In genomic region chr12:99174979-99175621, GRCm38 (mm10) we compare ENCODE assay signal across 20 mouse cellular contexts.
DNase-seq lines count a peak whose midpoint lies in the region; ATAC-seq and TF ChIP-seq lines count a peak whose summit lies in the region.
"Had no signal": no experiment of that assay in that cellular context is flagged by ENCODE, and none has a peak within 500 bp of the region (broad histone marks: within the 10 kb centered on the region; RNA-seq: fewer than 3 reads in every experiment).

No protein-coding gene starts in this region.

- ATAC-seq in forebrain, embryonic 13.5 days = peak; percentile 73; the same call in 1 of the 2 replicates
- no peak for ATAC-seq in kidney, postnatal 0 days (replicated peaks; ENCODE audit: low FRiP score, low read depth)
- ATAC-seq in midbrain, embryonic 12.5 days (ENCODE audit: low FRiP score, low read depth) = peak; percentile 69; the same call in 1 of the 2 replicates
- ATAC-seq: liver, embryonic 12.5 days had no signal

- WGBS in forebrain, embryonic 13.5 days = 37% methylated on average over 11 of the region's 11 CpGs
- 75% methylated on average over 11 of the region's 11 CpGs for WGBS in forebrain, embryonic 10.5 days
- 64% methylated on average over 11 of the region's 11 CpGs for WGBS in kidney, postnatal 0 days
- WGBS in midbrain, embryonic 12.5 days = 48% methylated on average over 11 of the region's 11 CpGs

- DNase-seq in forebrain, embryonic 10.5 days (ENCODE audit: extremely low spot score, low spot score) = no peak
- DNase-seq in kidney, postnatal 0 days (ENCODE audit: low spot score) = peak; percentile 32
- DNase-seq in kidney, adult 8-10 months = no peak
- peak; percentile 89 for DNase-seq in brain, embryonic 14.5 days (ENCODE audit: low read depth)
- no peak for DNase-seq in spleen, postnatal 4 days (ENCODE audit: low spot score in 2 of 2)
- no peak for DNase-seq in adrenal gland, postnatal 10 days
- DNase-seq: adrenal gland, adult 2 months; cerebellum, adult 11-12 months; gastrocnemius, postnatal 25 days; kidney, adult 9 months; layer of hippocampus, postnatal 36 days; lung, postnatal 14 days; right cerebral cortex, adult 18-20 months; thymus, adult 18-20 months had no signal

- no peaks in the 10 kb centered on the region for H3K27me3 ChIP-seq in forebrain, embryonic 13.5 days
- H3K27me3 ChIP-seq in forebrain, embryonic 10.5 days (ENCODE audit: poor library complexity, severe bottlenecking) = no peaks in the 10 kb centered on the region
- no peaks in the 10 kb centered on the region for H3K27me3 ChIP-seq in kidney, postnatal 0 days (ENCODE audit: insufficient read depth, low read length)
- no peaks in the 10 kb centered on the region; the same call in 1 of the 2 replicates for H3K27me3 ChIP-seq in midbrain, embryonic 12.5 days
- H3K27me3 ChIP-seq: CH12.LX; liver, embryonic 12.5 days had no signal

- no peaks in the 10 kb centered on the region for H3K36me3 ChIP-seq in forebrain, embryonic 13.5 days (ENCODE audit: poor library complexity, severe bottlenecking)
- H3K36me3 ChIP-seq in forebrain, embryonic 10.5 days (replicated peaks) = no peaks in the 10 kb centered on the region
- H3K36me3 ChIP-seq in kidney, postnatal 0 days (ENCODE audit: insufficient read depth, low read length) = no peaks in the 10 kb centered on the region
- H3K36me3 ChIP-seq in midbrain, embryonic 12.5 days = no peaks in the 10 kb centered on the region
- H3K36me3 ChIP-seq: heart, embryonic 10.5 days; liver, embryonic 12.5 days had no signal

- H3K27ac ChIP-seq in forebrain, embryonic 13.5 days = peak overlapping the region; percentile 4; the same call in 1 of the 2 replicates
- no peak overlapping the region for H3K27ac ChIP-seq in forebrain, embryonic 10.5 days
- H3K27ac ChIP-seq in kidney, postnatal 0 days = no peak overlapping the region
- peak overlapping the region; percentile 46; the same call in 1 of the 2 replicates for H3K27ac ChIP-seq in midbrain, embryonic 12.5 days (replicated peaks)
- H3K27ac ChIP-seq: heart, embryonic 10.5 days; liver, embryonic 12.5 days had no signal

- no peak for TF ChIP-seq POLR2A in brain, embryonic 14.5 days (IDR thresholded peaks at IDR 0.05; ENCODE audit: borderline replicate concordance, extremely low read depth, insufficient read depth, insufficient read length, poor library complexity, severe bottlenecking)

- H3K9me3 ChIP-seq in forebrain, embryonic 13.5 days (replicated peaks) = peaks cover 9% of the 10 kb centered on the region; the same call in 1 of the 2 replicates
- H3K9me3 ChIP-seq in forebrain, embryonic 10.5 days = peaks cover 16% of the 10 kb centered on the region
- H3K9me3 ChIP-seq in kidney, postnatal 0 days (replicated peaks; ENCODE audit: low read length) = no peaks in the 10 kb centered on the region
- 0 out of 2 replicates have a peak, but pooled peaks cover 6% of the 10 kb centered on the region for H3K9me3 ChIP-seq in midbrain, embryonic 12.5 days
- H3K9me3 ChIP-seq: heart, embryonic 10.5 days; liver, embryonic 12.5 days had no signal

- peaks cover 12% of the 10 kb centered on the region for H3K4me1 ChIP-seq in forebrain, embryonic 13.5 days
- H3K4me1 ChIP-seq in forebrain, embryonic 10.5 days = 0 out of 2 replicates have a peak, but pooled peaks cover 10% of the 10 kb centered on the region
- no peaks in the 10 kb centered on the region for H3K4me1 ChIP-seq in kidney, postnatal 0 days (replicated peaks; ENCODE audit: insufficient read depth, low read length)
- H3K4me1 ChIP-seq in midbrain, embryonic 12.5 days = peaks cover 10% of the 10 kb centered on the region
- H3K4me1 ChIP-seq: heart, embryonic 10.5 days; liver, embryonic 12.5 days had no signal

- H3K4me2 ChIP-seq in forebrain, embryonic 13.5 days = peak overlapping the region; percentile 9; the same call in 1 of the 2 replicates
- H3K4me2 ChIP-seq in kidney, postnatal 0 days (ENCODE audit: low read length) = no peak overlapping the region
- H3K4me2 ChIP-seq in midbrain, embryonic 12.5 days (replicated peaks) = no peak overlapping the region
- H3K4me2 ChIP-seq: liver, embryonic 12.5 days had no signal

- TF ChIP-seq CTCF in kidney, postnatal 0 days (IDR thresholded peaks at IDR 0.05; ENCODE audit: low read depth) = no peak
- no peak for TF ChIP-seq CTCF in brain, embryonic 14.5 days (IDR thresholded peaks at IDR 0.05; ENCODE audit: borderline replicate concordance, extremely low read depth, insufficient read depth, insufficient read length)

- no peak overlapping the region for H3K4me3 ChIP-seq in forebrain, embryonic 13.5 days
- no peak overlapping the region for H3K4me3 ChIP-seq in forebrain, embryonic 10.5 days
- H3K4me3 ChIP-seq in kidney, postnatal 0 days (replicated peaks; ENCODE audit: low read depth, low read length) = no peak overlapping the region
- no peak overlapping the region for H3K4me3 ChIP-seq in midbrain, embryonic 12.5 days
- H3K4me3 ChIP-seq: erythroblast, embryonic 14.5 days; heart, embryonic 10.5 days; liver, embryonic 12.5 days had no signal

- no peak overlapping the region for H3K9ac ChIP-seq in forebrain, embryonic 13.5 days
- H3K9ac ChIP-seq in kidney, postnatal 0 days (ENCODE audit: low read depth, low read length) = no peak overlapping the region
- no peak overlapping the region for H3K9ac ChIP-seq in midbrain, embryonic 12.5 days (replicated peaks)
- H3K9ac ChIP-seq: liver, embryonic 12.5 days had no signal

Comparison
In these comparisons a context has a peak if more than half of its experiments do, and no peak if none do; other contexts are left out.
1. H3K27ac ChIP-seq: peak in forebrain, embryonic 13.5 days (single experiment) and midbrain, embryonic 12.5 days (single experiment); none in forebrain, embryonic 10.5 days (single experiment) and kidney, postnatal 0 days (single experiment).
2. DNase-seq: peak in kidney, postnatal 0 days (single experiment) and brain, embryonic 14.5 days (single experiment); none in forebrain, embryonic 10.5 days (single experiment), kidney, adult 8-10 months (0 of 2), spleen, postnatal 4 days (0 of 2) and adrenal gland, postnatal 10 days (single experiment).